Mouse (Mus musculus): ENCODE results near the gene Ntrk1. TPM values are rescaled to one million over a fixed set of nuclear protein-coding genes. Genes with fewer than 3 reads are reported as not detected.
A peak's percentile ranks its signal among the peaks of the same experiment; 100 is the strongest.
"Not testable (repeated sequence)": the region's sequence is repeated elsewhere in the genome, so short reads cannot be mapped to it uniquely, and the experiment has no call there.

Gene Ntrk1
- not detected in 2 replicates for total RNA-seq (2017)

GRCm38 (mm10) chr3:87794922-87795325, at the start of gene Ntrk1:
Gene Ntrk1 (minus strand): TSS chr3:87795162.
- ATAC-seq (replicated peaks; ENCODE audit: low read depth, poor library complexity, severe bottlenecking): no peak

- no peak for ATAC-seq (replicated peaks; ENCODE audit: low read depth, poor library complexity, severe bottlenecking)
Measured at GRCm38 (mm10) chr3:87840858-87841257, 45.9 kb upstream of the Ntrk1 start.

DNA sequence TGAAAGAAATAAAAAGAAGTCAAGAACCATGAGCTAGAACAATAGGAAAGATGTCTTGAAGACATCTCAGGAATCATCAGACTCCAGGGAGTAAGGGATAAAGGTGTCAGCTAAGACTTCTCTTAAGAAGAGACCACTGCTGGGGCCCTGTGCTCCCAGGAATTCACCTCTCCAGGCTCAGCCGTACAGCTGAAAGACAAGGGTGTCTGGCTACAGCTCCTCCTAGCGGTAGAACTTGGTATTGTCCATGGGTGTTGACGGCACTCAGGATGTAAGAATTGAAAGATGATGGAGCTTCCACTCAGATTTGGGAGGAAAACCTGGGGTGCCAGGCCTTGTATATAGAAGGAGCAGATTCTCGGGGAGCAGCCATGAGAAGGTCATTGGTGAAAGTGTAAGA, 43.7 kb upstream of the Ntrk1 start:
- peak; percentile 96 for ATAC-seq (replicated peaks; ENCODE audit: low read depth, poor library complexity, severe bottlenecking)

DNA sequence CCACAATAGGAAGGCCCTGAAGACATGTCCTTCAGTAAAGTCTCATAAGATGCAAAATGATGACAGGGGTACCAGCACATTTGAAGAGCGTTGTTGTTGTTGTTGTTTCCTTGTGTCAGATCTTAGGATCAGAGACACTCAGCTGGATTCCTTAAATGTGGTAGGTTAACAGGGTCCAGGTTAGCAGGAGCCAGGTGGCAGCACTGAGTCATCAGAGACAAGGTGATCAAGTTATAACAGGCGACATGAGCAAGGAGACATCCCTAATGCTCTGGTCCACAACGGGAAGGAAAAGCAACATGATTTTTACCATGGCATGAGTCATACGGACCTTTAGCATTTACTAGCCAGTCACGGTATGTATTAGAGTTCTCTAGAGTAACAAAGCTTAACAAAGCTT, 38.5 kb upstream of the Ntrk1 start:
- ATAC-seq (replicated peaks; ENCODE audit: low read depth, poor library complexity, severe bottlenecking): no peak

GRCm38 (mm10) chr3:87832109-87832859, 37.3 kb upstream of the Ntrk1 start:
- ATAC-seq (replicated peaks; ENCODE audit: low read depth, poor library complexity, severe bottlenecking): no peak

GRCm38 (mm10) chr3:87829025-87829424, 34.1 kb upstream of the Ntrk1 start:
- no peak for ATAC-seq (replicated peaks; ENCODE audit: low read depth, poor library complexity, severe bottlenecking)

- peak; percentile 60; the same call in 1 of the 2 replicates for ATAC-seq (replicated peaks; ENCODE audit: low read depth, poor library complexity, severe bottlenecking)
Measured at GRCm38 (mm10) chr3:87828435-87828834, 33.5 kb upstream of the Ntrk1 start.

DNA sequence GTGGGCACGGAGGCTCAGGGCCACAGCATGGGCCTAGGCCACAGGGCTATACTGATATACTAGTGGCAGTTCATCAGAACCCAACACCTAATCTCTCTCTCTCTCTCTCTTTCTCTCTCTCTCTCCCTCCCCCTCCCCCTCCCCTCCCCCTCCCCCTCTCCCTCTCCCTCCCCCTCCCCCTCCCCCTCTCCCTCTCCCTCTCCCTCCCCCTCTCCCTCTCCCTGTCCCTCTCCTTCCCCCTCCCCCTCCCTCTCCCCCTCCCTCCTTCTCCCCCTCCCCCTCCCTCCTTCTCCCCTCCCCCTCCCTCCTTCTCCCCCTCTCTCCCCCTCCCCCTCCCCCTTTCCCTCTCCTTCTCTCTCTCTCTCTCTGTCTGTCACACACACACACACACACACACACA, 29.2 kb upstream of the Ntrk1 start, which contains the start of gene Pear1:
Pear1 (minus strand) TSS at position 101 of the 400 bp plus-strand sequence.
- not testable (repeated sequence) for ATAC-seq (replicated peaks; ENCODE audit: low read depth, poor library complexity, severe bottlenecking)

GRCm38 (mm10) chr3:87818226-87818625, 23.3 kb upstream of the Ntrk1 start:
- no peak for ATAC-seq (replicated peaks; ENCODE audit: low read depth, poor library complexity, severe bottlenecking)

- peak; percentile 94 for ATAC-seq (replicated peaks; ENCODE audit: low read depth, poor library complexity, severe bottlenecking)
Measured at GRCm38 (mm10) chr3:87816646-87817093, 21.7 kb upstream of the Ntrk1 start.

GRCm38 (mm10) chr3:87816166-87816565, 21.2 kb upstream of the Ntrk1 start:
- ATAC-seq (replicated peaks; ENCODE audit: low read depth, poor library complexity, severe bottlenecking): 0 out of 2 replicates have a peak, but pooled peaks have one; percentile 12

- ATAC-seq (replicated peaks; ENCODE audit: low read depth, poor library complexity, severe bottlenecking): no peak
Measured at GRCm38 (mm10) chr3:87812873-87813272, 17.9 kb upstream of the Ntrk1 start.

- no peak for ATAC-seq (replicated peaks; ENCODE audit: low read depth, poor library complexity, severe bottlenecking)
Measured at GRCm38 (mm10) chr3:87812413-87812812, 17.5 kb upstream of the Ntrk1 start.

GRCm38 (mm10) chr3:87811297-87811696, 16.3 kb upstream of the Ntrk1 start:
- ATAC-seq (replicated peaks; ENCODE audit: low read depth, poor library complexity, severe bottlenecking): no peak

GRCm38 (mm10) chr3:87809322-87809962, 14.5 kb upstream of the Ntrk1 start:
- ATAC-seq (replicated peaks; ENCODE audit: low read depth, poor library complexity, severe bottlenecking): peak; percentile 57; the same call in 1 of the 2 replicates

DNA sequence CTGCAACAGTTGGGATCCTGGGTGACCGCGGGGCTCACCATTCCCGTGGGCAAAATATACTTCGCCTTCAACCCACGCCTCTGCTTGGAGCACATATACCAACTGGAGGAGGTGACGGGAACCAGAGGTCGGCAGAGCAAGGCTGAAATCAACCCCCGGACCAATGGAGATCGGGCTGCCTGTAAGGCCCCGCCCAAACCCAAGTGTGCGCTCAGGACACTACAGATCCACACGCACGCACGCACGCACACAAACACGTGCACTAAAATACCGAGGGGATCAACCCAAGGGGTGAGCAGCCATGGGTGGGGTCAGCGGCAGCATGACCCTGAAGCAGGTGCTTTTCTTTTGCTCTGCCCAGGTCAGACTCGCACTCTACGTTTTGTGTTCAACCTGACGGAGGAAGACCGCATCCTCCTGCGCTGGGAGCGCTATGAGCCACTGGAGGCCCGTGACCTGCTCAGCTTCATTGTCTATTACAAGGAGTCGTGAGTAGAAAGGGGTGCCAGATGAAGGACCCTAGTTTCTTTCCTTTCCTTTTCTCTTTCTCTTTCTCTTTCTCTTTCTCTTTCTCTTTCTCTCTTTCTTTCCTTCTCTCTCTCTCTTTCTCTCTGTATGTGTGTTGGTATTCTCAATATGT, 9.2 kb upstream of the Ntrk1 start:
- peak; percentile 87 for ATAC-seq (replicated peaks; ENCODE audit: low read depth, poor library complexity, severe bottlenecking)

DNA sequence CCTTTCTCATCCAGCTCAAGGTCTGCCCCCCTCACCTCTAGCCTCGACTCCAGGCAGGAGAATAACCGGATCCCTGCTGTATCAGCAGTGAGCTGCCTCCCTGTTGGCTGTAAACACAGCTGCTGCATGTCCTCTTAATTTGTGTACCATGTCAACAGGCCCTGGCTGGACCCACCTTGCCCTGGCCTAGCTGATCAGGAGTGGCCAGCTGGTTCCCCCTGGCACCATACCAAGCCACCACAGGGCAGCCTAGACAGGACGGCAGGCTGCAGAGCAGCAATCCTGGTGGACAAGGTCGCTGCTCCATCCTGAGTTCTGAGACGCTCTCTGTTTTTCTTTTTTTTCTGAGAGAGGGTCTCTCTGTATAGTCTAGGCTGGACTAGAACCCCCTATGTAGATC, 6.7 kb upstream of the Ntrk1 start:
- no peak for ATAC-seq (replicated peaks; ENCODE audit: low read depth, poor library complexity, severe bottlenecking)

- peak; percentile 33; the same call in 1 of the 2 replicates for ATAC-seq (replicated peaks; ENCODE audit: low read depth, poor library complexity, severe bottlenecking)
Measured at GRCm38 (mm10) chr3:87796736-87797334, 1.9 kb upstream of the Ntrk1 start, which contains the start of gene Insrr. Gene Insrr (plus strand): TSS chr3:87796951.

DNA sequence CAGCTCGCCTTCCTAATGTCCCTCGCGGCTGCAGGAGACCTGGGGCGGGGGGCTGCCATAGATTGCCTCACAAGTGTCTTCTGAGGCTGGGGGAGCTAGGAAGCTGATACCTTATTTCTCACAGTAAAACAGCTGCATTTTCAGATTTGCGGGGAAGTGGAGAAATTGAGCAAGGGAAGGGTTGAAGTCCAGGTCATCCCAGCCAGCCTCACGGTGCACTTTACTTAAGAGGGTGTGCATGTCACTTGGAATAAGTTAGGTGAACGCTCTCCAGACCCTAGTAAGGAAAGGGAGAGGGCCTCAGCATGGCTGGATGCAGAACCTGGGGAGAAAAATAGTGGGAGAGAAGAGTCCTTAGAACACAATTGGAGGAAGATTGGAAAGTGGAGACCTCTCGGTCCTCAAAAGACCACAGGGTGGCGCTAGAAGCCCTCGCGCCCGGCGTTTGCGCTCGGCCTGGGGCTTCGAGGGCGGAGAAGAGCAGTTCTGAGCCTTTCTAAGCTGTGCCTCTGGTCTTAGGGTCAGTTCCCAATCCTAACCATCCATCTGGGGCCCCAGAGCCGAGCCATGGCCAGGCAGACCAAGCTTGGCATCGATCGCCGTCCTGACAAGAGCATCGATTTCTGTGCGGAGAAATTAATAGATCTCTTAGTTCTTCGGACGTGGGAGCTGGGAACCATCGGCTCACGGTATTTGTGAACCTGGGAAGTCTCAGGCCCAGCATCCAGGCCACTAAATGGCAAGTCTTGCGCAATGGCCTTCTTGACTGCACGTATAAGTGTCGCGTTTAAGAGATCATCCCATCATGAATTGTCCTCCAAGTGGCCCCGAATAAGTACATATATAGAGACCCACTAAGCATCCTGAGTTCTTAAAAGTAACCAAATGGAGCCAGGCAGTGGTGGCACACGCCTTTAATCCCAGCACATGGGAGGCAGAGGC, 645 bp upstream of the Ntrk1 start:
- ATAC-seq (replicated peaks; ENCODE audit: low read depth, poor library complexity, severe bottlenecking): peak; percentile 54
